Mouse (Mus musculus): Measurements from ENCODE around the gene Eprs. TPM values are rescaled to one million over a fixed set of nuclear protein-coding genes. Genes with fewer than 3 reads are reported as not detected.

The Eprs gene
- total and polyA plus RNA-seq, 3 experiments = 208 to 234 (median 223) TPM

GRCm38 (mm10) chr1:185419805-185420204 lies 57.0 kb downstream of the Eprs start:
- H3K4me1 ChIP-seq (ENCODE audit: control insufficient read depth in 1 of 2, insufficient read depth in 2 of 2) = no peaks in the 10 kb centered on the region
- no peak overlapping the region for H3K9ac ChIP-seq (ENCODE audit: insufficient read depth, low read depth)
- H3K9me3 ChIP-seq (replicated peaks; ENCODE audit: low read length) = no peaks in the 10 kb centered on the region
- H3K4me2 ChIP-seq (ENCODE audit: insufficient read depth, low read depth, poor library complexity, severe bottlenecking) = no peak overlapping the region
- no peak overlapping the region for H3K27ac ChIP-seq (ENCODE audit: insufficient read depth, low read depth)
- no peak overlapping the region for H3K4me3 ChIP-seq (replicated peaks in 1 of 3; ENCODE audit: low read depth in 2 of 3, low read length in 2 of 3, poor library complexity in 1 of 3)
- no peak for DNase-seq (ENCODE audit: extremely low read depth)
- in situ Hi-C loops (cut with MboI; ENCODE audit: low pct_ligation_motif_present, low pct_unique_long_range_greater_than_20kb, low sequenced_read_pairs) = no loop called here
- no peaks in the 10 kb centered on the region for H3K79me2 ChIP-seq (replicated peaks; ENCODE audit: control insufficient read depth, extremely low read depth, insufficient read depth, poor library complexity, severe bottlenecking)
- TF ChIP-seq EP300 (IDR thresholded peaks at IDR 0.05; ENCODE audit: low read length) = no peak
- no peak for TF ChIP-seq GABPA (IDR thresholded peaks at IDR 0.05; ENCODE audit: insufficient replicate concordance, low read depth, low read length)
- no peak for TF ChIP-seq MAFK (IDR thresholded peaks at IDR 0.05; ENCODE audit: insufficient replicate concordance, low read length)
- TF ChIP-seq ZMIZ1 (IDR thresholded peaks at IDR 0.05; ENCODE audit: low read depth, low read length) = no peak
- TF ChIP-seq MEF2A (IDR thresholded peaks at IDR 0.05; ENCODE audit: borderline replicate concordance, low read depth, low read length) = no peak
- TF ChIP-seq USF1 (IDR thresholded peaks at IDR 0.05; ENCODE audit: low read depth, low read length) = no peak
- TF ChIP-seq ZKSCAN1 (IDR thresholded peaks at IDR 0.05; ENCODE audit: borderline replicate concordance, low read depth, low read length) = no peak
- TF ChIP-seq ZC3H11A (IDR thresholded peaks at IDR 0.05; ENCODE audit: low read depth, low read length) = no peak
- TF ChIP-seq KAT2A (IDR thresholded peaks at IDR 0.05; ENCODE audit: insufficient replicate concordance, low read length) = no peak
- no peak for TF ChIP-seq RAD21 (IDR thresholded peaks at IDR 0.05; ENCODE audit: low read depth, low read length)
- no peak for TF ChIP-seq SMC3 (IDR thresholded peaks at IDR 0.05; ENCODE audit: low read depth, low read length)
- TF ChIP-seq ZNF384 (IDR thresholded peaks at IDR 0.05; ENCODE audit: low read depth, low read length) = no peak
- no peak for TF ChIP-seq TBP (conservative IDR thresholded peaks at IDR 0.05; ENCODE audit: low read depth, low read length)
- no peak for TF ChIP-seq NRF1 (IDR thresholded peaks at IDR 0.05; ENCODE audit: low read depth, low read length)
- TF ChIP-seq HCFC1 (IDR thresholded peaks at IDR 0.05; ENCODE audit: low read depth, low read length) = no peak
- TF ChIP-seq BHLHE40 (IDR thresholded peaks at IDR 0.05; ENCODE audit: low read depth, low read length) = no peak
- dilution Hi-C loops (cut with MboI; ENCODE audit: extremely low pct_ligation_motif_present, extremely low pct_unique_long_range_greater_than_20kb, low sequenced_read_pairs) = no loop called here
- peaks cover 72 to 97% of the 10 kb centered on the region in 2 experiments for H3K36me3 ChIP-seq (replicated peaks in 1 of 2; ENCODE audit: control insufficient read depth in 1 of 2, insufficient read depth in 1 of 2, low read length in 1 of 2)
- no peaks in the 10 kb centered on the region for H3K27me3 ChIP-seq (replicated peaks)

- no peak overlapping the region for H3K27ac ChIP-seq (ENCODE audit: insufficient read depth, low read depth)
- dilution Hi-C loops (cut with MboI; ENCODE audit: extremely low pct_ligation_motif_present, extremely low pct_unique_long_range_greater_than_20kb, low sequenced_read_pairs) (no loop called here), in situ Hi-C loops (cut with MboI; ENCODE audit: low pct_ligation_motif_present, low pct_unique_long_range_greater_than_20kb, low sequenced_read_pairs) (no loop called here)
- no peaks in the 10 kb centered on the region for H3K9me3 ChIP-seq (replicated peaks; ENCODE audit: low read length)
- H3K36me3 ChIP-seq (replicated peaks in 1 of 2; ENCODE audit: control insufficient read depth in 1 of 2, insufficient read depth in 1 of 2, low read length in 1 of 2) = peaks cover 72 to 98% of the 10 kb centered on the region in 2 experiments
- no peaks in the 10 kb centered on the region for H3K27me3 ChIP-seq (replicated peaks)
- H3K4me1 ChIP-seq (ENCODE audit: control insufficient read depth in 1 of 2, insufficient read depth in 2 of 2) = no peaks in the 10 kb centered on the region
- no peak for DNase-seq (ENCODE audit: extremely low read depth)
- H3K79me2 ChIP-seq (replicated peaks; ENCODE audit: control insufficient read depth, extremely low read depth, insufficient read depth, poor library complexity, severe bottlenecking) = no peaks in the 10 kb centered on the region
- no peak overlapping the region for H3K4me2 ChIP-seq (ENCODE audit: insufficient read depth, low read depth, poor library complexity, severe bottlenecking)
- no peak overlapping the region for H3K4me3 ChIP-seq (replicated peaks in 1 of 3; ENCODE audit: low read depth in 2 of 3, low read length in 2 of 3, poor library complexity in 1 of 3)
- TF ChIP-seq JUN (IDR thresholded peaks at IDR 0.05; ENCODE audit: insufficient read depth, low read depth, low read length) (no peak), TBP (conservative IDR thresholded peaks at IDR 0.05; ENCODE audit: low read depth, low read length) (no peak)
- H3K9ac ChIP-seq (ENCODE audit: insufficient read depth, low read depth) = no peak overlapping the region
These were observed 57.9 kb downstream of the Eprs start for GRCm38 (mm10) chr1:185420776-185421175.
